Mouse (Mus musculus) kidney, embryonic 14.5 days (tissue): ENCODE results near the gene Bend6. TPM values are rescaled to one million over a fixed set of nuclear protein-coding genes. Genes with fewer than 3 reads are reported as not detected.

Source experiments
- ATAC-seq: fragments of 200-750 bp; cut with Nextera tagmentation; 2 replicates; pipeline ENCODE4 v1.8.0; 2017; ENCODE audit warnings: moderate number of reproducible peaks, mild to moderate bottlenecking, moderate TSS enrichment, moderate library complexity; ENCODE audit not compliant: low FRiP score, low TSS enrichment
- H3K27ac ChIP-seq: fragments of 300-500 bp; sonication (generic); 2 replicates; pipeline ENCODE4 v1.5.1; 2014; ENCODE audit warnings: low read depth, mild to moderate bottlenecking, low read length, moderate library complexity, mixed read lengths
- H3K27me3 ChIP-seq: fragments of 300-500 bp; sonication (generic); 2 replicates; pipeline ENCODE4 v1.6.1; 2014; ENCODE audit warnings: mild to moderate bottlenecking, low read length; ENCODE audit not compliant: control insufficient read depth, insufficient read depth
- H3K36me3 ChIP-seq: fragments of 300-500 bp; sonication (generic); 2 replicates; pipeline ENCODE4 v1.6.1; 2014; ENCODE audit warnings: low read length, mixed read lengths; ENCODE audit not compliant: control insufficient read depth, insufficient read depth
- H3K4me1 ChIP-seq: fragments of 300-500 bp; sonication (generic); 2 replicates; pipeline ENCODE4 v1.6.1; 2014; ENCODE audit warnings: low read length, mixed read lengths; ENCODE audit not compliant: control insufficient read depth, insufficient read depth
- H3K4me2 ChIP-seq: fragments of 300-500 bp; sonication (generic); replicated peaks from 2 replicates; pipeline ENCODE4 v1.6.1; 2014; ENCODE audit warnings: low read depth, mild to moderate bottlenecking, low read length
- H3K4me3 ChIP-seq: fragments of 300-500 bp; sonication (generic); 2 replicates; pipeline ENCODE4 v1.5.1; 2014; ENCODE audit warnings: mild to moderate bottlenecking, low read length
- H3K9ac ChIP-seq: fragments of 300-500 bp; sonication (generic); 2 replicates; pipeline ENCODE4 v1.6.1; 2014; ENCODE audit warnings: low read depth, mild to moderate bottlenecking, low read length, moderate library complexity
- H3K9me3 ChIP-seq: fragments of 300-500 bp; sonication (generic); 2 replicates; pipeline ENCODE4 v1.6.1; 2016; ENCODE audit warnings: low read length; ENCODE audit not compliant: control insufficient read depth
- WGBS: fragments of 180-500 bp; shearing (Covaris S2); extraction: QIAGEN DNeasy Blood & Tissue Kit; methylation state at CpG from one replicate; pipeline ENCODE4 v1.1.7; 2014; 5-methylcytosine and 5-hydroxymethylcytosine counted together
- polyA plus RNA-seq: library from polyadenylated mRNA; unstranded; fragments of >200 nt; fragmentation: Nextera tagmentation; extraction: Ambion mirVana; gene quantifications from 2 replicates; pipeline ENCODE4 v1.2.1, GENCODE M21; 2014

The Bend6 gene
- polyA plus RNA-seq, 1 experiment from 2014 or later, result 0.55 TPM

DNA sequence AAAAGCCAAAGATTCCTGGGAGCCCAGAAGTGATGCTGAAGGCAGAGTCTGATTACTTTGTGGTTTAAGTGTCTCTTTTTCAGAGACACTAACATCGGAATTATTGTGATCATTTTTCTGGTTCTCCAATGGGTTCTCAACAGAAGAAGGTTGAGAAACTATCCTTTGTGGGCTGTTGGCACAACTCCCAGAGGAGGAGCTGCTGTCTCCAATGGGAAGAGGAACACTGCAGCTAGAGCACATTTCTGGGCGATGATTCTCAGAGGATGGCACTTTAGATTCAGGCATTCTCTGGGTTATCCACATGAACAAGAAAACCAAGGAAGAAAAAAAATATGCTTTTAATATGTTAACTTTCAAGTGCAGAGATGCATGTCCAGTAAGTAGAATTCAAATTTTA lies 104.3 kb downstream of the Bend6 start:
- Histone ChIP-seq H3K36me3 (peaks cover 78% of the 10 kb centered on the region), H3K9me3 (no peaks in the 10 kb centered on the region), H3K4me1 (no peaks in the 10 kb centered on the region; the same call in 1 of the 2 replicates), H3K27me3 (no peaks in the 10 kb centered on the region), H3K9ac (no peak overlapping the region), H3K4me2 (no peak overlapping the region), H3K4me3 (no peak overlapping the region), H3K27ac (no peak overlapping the region)
- no peak for ATAC-seq
- 95% methylated on average over 2 of the region's 2 CpGs for WGBS

Other genes with a start within 250 kb of the Bend6 start
- 42.2 and 44.0 TPM in 2 replicates for gene Prim2, start 238.0 kb downstream of the Bend6 start, polyA plus RNA-seq
- gene Rab23, start 187.9 kb downstream of the Bend6 start, polyA plus RNA-seq, result 13.7 and 30.7 TPM in 2 replicates
- 63.8 and 87.5 TPM in 2 replicates for gene Bag2, start 150.0 kb downstream of the Bend6 start, polyA plus RNA-seq
- 21.0 and 38.8 TPM in 2 replicates for gene Zfp451, start 93.2 kb downstream of the Bend6 start, polyA plus RNA-seq
- gene Dst, start 409 bp upstream of the Bend6 start, polyA plus RNA-seq, result 26.0 and 44.3 TPM in 2 replicates